Mouse (Mus musculus) embryonic facial prominence, embryonic 12.5 days (tissue): Measurements from ENCODE around the gene Wnt10b. TPM values are rescaled to one million over a fixed set of nuclear protein-coding genes. Genes with fewer than 3 reads are reported as not detected.

Source experiments
- ATAC-seq: fragments of 200-750 bp; cut with Nextera tagmentation; 2 replicates; pipeline ENCODE4 v1.8.0; 2017; ENCODE audit not compliant: insufficient number of reproducible peaks, insufficient read depth, low FRiP score, low TSS enrichment
- H3K27ac ChIP-seq: fragments of 300-500 bp; sonication (generic); 2 replicates; pipeline ENCODE4 v1.5.1; 2016; ENCODE audit warnings: mild to moderate bottlenecking
- H3K27me3 ChIP-seq: fragments of 300-500 bp; sonication (generic); 2 replicates; pipeline ENCODE4 v1.6.1; 2016; ENCODE audit warnings: mild to moderate bottlenecking, moderate library complexity
- H3K36me3 ChIP-seq: fragments of 300-500 bp; sonication (generic); 2 replicates; pipeline ENCODE4 v1.6.1; 2016; ENCODE audit warnings: mild to moderate bottlenecking
- H3K4me1 ChIP-seq: fragments of 300-500 bp; sonication (generic); 2 replicates; pipeline ENCODE4 v1.6.1; 2016
- H3K4me2 ChIP-seq: fragments of 300-500 bp; sonication (generic); replicated peaks from 2 replicates; pipeline ENCODE4 v1.6.1; 2016; ENCODE audit warnings: mild to moderate bottlenecking, moderate library complexity
- H3K4me3 ChIP-seq: fragments of 300-500 bp; sonication (generic); 2 replicates; pipeline ENCODE4 v1.5.1; 2016; ENCODE audit warnings: mild to moderate bottlenecking
- H3K9ac ChIP-seq: fragments of 300-500 bp; sonication (generic); 2 replicates; pipeline ENCODE4 v1.6.1; 2016; ENCODE audit warnings: mild to moderate bottlenecking, moderate library complexity
- H3K9me3 ChIP-seq: fragments of 300-500 bp; sonication (generic); 2 replicates; pipeline ENCODE4 v1.6.1; 2016; ENCODE audit warnings: mild to moderate bottlenecking, moderate library complexity
- WGBS: fragments of 180-500 bp; shearing (Covaris S2); methylation state at CpG from one replicate; pipeline ENCODE4 v1.1.7; 2016; 5-methylcytosine and 5-hydroxymethylcytosine counted together
- polyA plus RNA-seq: library from polyadenylated mRNA; unstranded; fragments of >200 nt; fragmentation: Nextera tagmentation; extraction: Ambion mirVana; gene quantifications from 2 replicates; pipeline ENCODE4 v1.2.1, GENCODE M21; 2016

Wnt10b gene
- polyA plus RNA-seq, 1 experiment from 2014 or later: 1.7 TPM

DNA sequence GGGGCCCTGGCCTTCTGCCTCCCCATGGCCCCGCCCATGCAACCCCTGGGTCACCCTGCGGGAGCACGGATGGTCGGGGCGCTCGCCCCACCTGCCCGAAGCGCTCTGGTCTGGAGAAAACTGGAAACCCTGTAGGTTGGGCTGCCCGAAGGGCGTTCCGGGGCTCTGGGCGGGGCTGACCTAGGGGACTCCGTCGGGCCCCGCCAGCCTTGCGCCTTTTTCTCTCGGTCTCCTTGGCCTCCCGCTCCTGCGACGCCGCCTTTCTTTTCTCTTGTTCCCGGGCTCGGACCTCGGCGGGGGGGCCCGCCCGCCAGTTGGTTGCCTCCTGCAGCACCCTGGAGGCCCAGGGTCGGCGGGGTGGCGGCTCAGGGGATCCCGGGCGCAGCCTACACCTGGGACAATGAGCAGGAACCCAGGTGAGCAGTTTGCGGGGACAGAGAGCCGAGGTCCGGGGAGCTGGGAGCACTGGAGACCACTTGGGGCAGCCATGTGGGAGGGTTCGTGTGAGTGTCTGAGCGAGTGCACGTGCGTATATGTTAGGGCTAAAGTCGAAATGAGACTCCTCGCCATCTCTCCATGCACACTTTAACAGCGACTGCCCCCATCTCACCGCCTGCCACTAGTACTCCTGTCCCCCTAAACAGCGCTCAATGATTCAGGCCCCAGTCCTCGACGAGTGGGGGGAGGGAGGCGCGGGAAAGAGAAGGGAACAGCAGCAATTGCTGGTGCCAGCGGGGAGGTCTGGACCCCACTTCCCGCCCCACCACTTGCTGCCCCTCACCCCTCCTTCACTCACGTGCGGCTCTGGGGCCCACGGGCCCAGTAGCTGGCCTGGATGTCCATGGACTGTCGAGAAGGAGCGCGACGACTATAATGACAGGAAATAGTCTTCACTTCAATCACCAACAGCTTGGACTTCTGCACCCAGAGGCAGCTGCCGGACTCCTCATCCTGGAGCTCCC lies 29.1 kb upstream of the Wnt10b start:
- H3K27ac ChIP-seq: no peak overlapping the region
- WGBS: under 1% methylated on average over 57 of the region's 58 CpGs
- peaks cover 13% of the 10 kb centered on the region for H3K36me3 ChIP-seq
- ATAC-seq: no peak
- peaks cover 86% of the 10 kb centered on the region for H3K27me3 ChIP-seq
- peak overlapping the region; percentile 87 for H3K4me2 ChIP-seq
- H3K9me3 ChIP-seq: no peaks in the 10 kb centered on the region
- peaks cover 31% of the 10 kb centered on the region for H3K4me1 ChIP-seq
- peak overlapping the region; percentile 45 for H3K4me3 ChIP-seq
- peak overlapping the region; percentile 28 for H3K9ac ChIP-seq

DNA sequence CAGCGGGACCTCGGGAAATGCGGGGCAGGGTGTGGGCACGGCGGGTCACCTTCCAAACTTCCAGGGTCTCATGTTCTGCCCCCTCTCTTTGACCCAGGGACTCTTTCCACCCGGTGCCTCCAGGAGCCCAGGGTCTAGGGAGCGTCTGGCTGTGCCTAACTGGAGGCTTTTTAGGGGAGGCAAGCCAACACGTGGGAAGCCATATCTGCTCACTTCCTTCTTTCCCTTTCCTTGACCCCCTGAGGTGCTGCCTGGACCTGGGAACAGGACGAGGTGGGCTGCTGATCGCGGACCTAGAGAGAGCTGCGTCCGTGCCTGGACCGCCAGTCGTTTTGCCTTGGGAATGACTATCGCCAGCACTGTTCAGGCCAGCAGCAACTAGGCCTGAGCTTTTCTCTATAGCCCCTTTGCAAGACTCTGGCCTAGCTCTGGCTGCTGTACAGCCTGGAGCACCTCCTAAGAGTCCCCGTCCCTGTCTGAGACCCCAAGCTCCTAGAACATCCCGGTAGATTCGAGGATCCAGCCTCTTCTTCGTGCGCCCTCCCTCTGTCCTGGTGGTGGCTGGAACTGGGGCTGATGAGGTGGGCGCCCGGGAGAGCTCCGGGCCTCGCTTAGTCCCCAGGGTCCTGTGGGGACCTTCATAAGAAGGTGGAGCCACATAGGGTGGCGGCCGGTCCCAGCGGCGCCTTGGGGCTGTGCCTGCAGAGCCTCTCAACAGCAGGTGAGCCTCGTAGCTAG lies 28.3 kb upstream of the Wnt10b start:
- Histone ChIP-seq H3K27ac (no peak overlapping the region), H3K9ac (no peak overlapping the region), H3K27me3 (peaks cover 94% of the 10 kb centered on the region), H3K36me3 (peaks cover 6% of the 10 kb centered on the region; the same call in 1 of the 2 replicates), H3K9me3 (no peaks in the 10 kb centered on the region), H3K4me1 (peaks cover 31% of the 10 kb centered on the region), H3K4me3 (peak overlapping the region; percentile 45), H3K4me2 (peak overlapping the region; percentile 87)
- ATAC-seq: 0 out of 2 replicates have a peak, but pooled peaks have one; percentile 8
- 5% methylated on average over 30 of the region's 30 CpGs for WGBS

DNA sequence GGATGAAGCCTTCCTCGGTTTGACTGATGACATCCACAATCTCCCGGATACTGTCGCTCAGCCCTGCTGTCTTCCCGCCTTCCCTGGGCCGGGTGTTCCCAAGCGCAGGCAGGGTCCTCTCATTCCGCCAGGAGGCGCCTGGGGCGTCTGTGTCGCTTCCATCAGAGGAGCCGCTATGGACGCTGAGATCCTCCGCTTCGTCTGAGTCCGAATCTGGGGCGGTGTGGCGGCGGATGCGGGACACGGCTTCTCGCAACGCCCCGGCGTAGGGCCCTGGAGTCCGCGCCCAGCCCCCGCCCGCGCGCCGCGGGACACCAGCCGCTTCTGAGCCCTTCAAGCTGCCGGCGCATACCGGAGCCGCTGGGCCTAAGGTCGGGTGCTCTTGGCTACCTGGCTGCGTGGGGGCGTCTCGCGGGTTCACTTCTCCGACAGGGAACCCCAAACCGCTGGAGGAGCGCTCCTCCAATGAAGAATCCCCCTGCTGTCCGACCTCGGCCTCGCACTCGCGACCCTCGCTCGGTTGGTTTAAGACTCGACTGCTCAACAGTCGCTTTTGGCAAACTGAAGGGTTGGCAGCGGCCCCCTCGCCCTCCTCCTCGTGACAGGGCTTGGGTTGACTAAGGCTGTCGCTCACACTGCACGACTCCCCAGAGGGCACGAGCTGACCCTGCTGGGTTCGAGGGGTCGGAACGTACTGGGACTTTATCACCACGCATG lies 27.5 kb upstream of the Wnt10b start:
- H3K27ac ChIP-seq: no peak overlapping the region
- H3K4me1 ChIP-seq: peaks cover 31% of the 10 kb centered on the region
- WGBS: under 1% methylated on average over 64 of the region's 64 CpGs
- H3K9ac ChIP-seq: peak overlapping the region; percentile 55
- peak overlapping the region; percentile 32 for H3K4me3 ChIP-seq
- peaks cover 96% of the 10 kb centered on the region for H3K27me3 ChIP-seq
- peak; percentile 13; the same call in 1 of the 2 replicates for ATAC-seq
- H3K9me3 ChIP-seq: no peaks in the 10 kb centered on the region
- peak overlapping the region; percentile 53 for H3K4me2 ChIP-seq
- H3K36me3 ChIP-seq: no peaks in the 10 kb centered on the region

DNA sequence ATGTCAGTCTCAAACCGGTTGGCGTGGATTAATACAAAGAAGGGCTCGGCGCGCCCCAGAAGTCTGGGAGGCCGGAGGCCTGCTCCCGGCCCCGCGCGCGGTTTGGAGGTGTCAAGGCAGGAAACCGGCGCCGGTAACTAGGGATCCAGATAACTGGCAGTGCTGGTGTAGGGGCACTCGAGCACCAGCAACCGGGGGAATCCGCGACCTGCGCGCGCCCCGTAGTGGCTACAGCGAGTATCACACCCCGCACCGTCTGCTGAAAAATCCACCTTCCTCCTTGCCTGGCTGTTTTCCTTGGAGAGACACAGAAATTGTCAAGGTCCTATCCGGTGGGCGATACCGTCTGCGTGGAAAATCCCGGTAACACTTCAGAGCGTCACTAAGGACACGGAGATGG lies 26.1 kb upstream of the Wnt10b start:
- WGBS: 1% methylated on average over 32 of the region's 32 CpGs
- Histone ChIP-seq H3K9me3 (no peaks in the 10 kb centered on the region), H3K4me1 (peaks cover 31% of the 10 kb centered on the region), H3K27me3 (peaks cover 100% of the 10 kb centered on the region), H3K4me2 (peak overlapping the region; percentile 38), H3K4me3 (no peak overlapping the region; the same call in 1 of the 2 replicates), H3K9ac (no peak overlapping the region), H3K36me3 (no peaks in the 10 kb centered on the region), H3K27ac (no peak overlapping the region)
- ATAC-seq: no peak

DNA sequence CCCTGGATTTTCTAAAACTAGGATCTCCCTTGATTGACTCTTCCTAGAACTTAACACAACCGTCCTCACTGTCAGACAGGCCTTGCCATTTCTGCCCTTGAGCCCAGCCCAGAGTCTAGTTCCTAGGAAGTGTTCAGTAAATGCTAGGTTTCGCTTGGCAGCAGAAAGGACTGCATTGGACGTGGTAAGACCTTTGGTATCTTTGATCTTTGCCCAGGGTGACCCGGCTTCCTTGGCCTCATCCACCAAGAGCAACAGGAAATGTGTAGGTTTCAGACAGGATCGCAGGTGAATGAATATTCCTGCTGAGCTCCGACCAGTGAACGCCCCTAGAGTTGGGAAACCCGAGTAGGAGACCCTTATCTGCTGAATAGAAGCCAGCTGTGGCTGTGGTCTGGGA lies 25.0 kb upstream of the Wnt10b start:
- Histone ChIP-seq H3K4me2 (no peak overlapping the region), H3K4me1 (peaks cover 25% of the 10 kb centered on the region), H3K9ac (no peak overlapping the region), H3K36me3 (no peaks in the 10 kb centered on the region), H3K9me3 (no peaks in the 10 kb centered on the region), H3K4me3 (no peak overlapping the region), H3K27ac (no peak overlapping the region), H3K27me3 (peaks cover 100% of the 10 kb centered on the region)
- no peak for ATAC-seq
- 5% methylated on average over 8 of the region's 8 CpGs for WGBS

DNA sequence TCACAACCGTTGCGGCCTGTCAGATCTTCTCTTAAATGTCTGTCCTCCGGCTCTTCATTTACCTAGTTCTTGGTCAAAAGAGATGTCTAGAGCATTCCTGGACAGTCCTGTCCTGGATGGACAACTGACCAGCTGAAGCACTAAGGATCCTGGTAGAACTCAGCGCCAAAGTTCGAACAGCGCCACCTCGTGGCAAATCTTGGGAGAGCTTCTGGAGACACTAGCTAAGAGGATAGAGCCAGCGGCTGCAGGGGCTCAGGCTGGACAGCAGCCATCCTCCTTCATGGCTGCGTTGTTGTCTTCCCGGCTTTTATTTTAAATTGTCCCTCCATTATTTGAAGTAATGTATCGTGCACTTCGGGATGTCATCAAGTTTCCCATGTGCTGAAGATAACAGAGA lies 21.4 kb upstream of the Wnt10b start:
- Histone ChIP-seq H3K36me3 (no peaks in the 10 kb centered on the region), H3K4me3 (no peak overlapping the region), H3K9ac (no peak overlapping the region), H3K27me3 (peaks cover 100% of the 10 kb centered on the region), H3K9me3 (no peaks in the 10 kb centered on the region), H3K27ac (no peak overlapping the region), H3K4me1 (0 out of 2 replicates have a peak, but pooled peaks cover 4% of the 10 kb centered on the region), H3K4me2 (no peak overlapping the region)
- WGBS: 13% methylated on average over 12 of the region's 12 CpGs
- no peak for ATAC-seq

DNA sequence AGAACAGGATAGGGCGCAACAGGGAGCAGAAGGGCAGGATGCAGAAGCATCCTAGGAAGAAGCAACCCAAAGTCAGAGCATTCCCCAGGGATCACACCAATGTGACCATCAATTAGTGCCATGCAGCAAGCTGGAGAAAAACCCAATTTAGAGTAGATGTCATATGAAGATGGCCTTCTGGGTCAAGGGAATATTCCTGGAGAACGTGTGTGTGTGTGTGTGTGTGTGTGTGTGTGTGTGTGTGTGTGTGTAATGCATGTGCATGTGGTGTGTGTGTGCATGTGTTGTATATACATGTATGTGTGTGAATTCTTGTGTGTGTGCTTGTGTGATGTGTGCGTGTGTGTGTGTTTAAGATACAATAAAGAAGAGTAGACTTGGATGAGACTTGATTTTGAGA lies 21.0 kb upstream of the Wnt10b start:
- Histone ChIP-seq H3K9ac (no peak overlapping the region), H3K4me2 (no peak overlapping the region), H3K27me3 (peaks cover 100% of the 10 kb centered on the region), H3K36me3 (no peaks in the 10 kb centered on the region), H3K27ac (no peak overlapping the region), H3K4me3 (no peak overlapping the region), H3K4me1 (0 out of 2 replicates have a peak, but pooled peaks cover 4% of the 10 kb centered on the region), H3K9me3 (no peaks in the 10 kb centered on the region)
- ATAC-seq: no peak
- 47% methylated on average over 3 of the region's 3 CpGs for WGBS

DNA sequence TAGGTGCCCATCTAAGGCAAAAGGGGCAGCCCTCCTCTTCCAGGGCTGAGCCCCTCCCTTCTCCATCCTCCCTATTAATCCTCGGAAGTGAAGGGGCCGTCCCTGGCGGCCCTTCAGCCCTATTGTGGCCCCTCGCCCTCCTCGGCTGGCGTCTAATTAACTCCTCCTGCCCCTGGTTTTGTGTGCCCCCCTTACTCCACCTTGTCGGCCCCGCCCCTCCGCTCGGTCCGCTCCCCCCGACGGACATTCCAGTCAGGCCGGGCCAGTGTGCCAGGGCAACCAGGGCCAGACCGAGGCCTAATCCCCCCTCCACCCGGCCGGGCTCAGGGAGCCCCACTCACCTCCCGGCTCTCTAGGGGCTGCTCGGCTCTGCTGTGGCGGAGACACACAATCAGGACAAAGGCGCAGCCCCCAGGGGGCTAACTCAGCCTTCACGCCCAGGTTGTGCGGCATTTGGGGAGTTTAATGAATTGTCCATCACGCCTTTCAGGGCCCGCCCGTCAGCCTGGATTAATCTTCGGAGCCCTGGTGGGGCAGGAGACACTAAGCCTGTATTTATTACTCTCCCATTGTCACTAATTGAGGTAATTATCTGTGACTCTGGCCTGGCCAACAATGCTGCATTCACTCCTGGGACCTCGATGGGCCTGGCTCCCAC lies 20.0 kb upstream of the Wnt10b start:
- H3K9ac ChIP-seq: no peak overlapping the region; the same call in 1 of the 2 replicates
- ATAC-seq: peak; percentile 77; the same call in 1 of the 2 replicates

DNA sequence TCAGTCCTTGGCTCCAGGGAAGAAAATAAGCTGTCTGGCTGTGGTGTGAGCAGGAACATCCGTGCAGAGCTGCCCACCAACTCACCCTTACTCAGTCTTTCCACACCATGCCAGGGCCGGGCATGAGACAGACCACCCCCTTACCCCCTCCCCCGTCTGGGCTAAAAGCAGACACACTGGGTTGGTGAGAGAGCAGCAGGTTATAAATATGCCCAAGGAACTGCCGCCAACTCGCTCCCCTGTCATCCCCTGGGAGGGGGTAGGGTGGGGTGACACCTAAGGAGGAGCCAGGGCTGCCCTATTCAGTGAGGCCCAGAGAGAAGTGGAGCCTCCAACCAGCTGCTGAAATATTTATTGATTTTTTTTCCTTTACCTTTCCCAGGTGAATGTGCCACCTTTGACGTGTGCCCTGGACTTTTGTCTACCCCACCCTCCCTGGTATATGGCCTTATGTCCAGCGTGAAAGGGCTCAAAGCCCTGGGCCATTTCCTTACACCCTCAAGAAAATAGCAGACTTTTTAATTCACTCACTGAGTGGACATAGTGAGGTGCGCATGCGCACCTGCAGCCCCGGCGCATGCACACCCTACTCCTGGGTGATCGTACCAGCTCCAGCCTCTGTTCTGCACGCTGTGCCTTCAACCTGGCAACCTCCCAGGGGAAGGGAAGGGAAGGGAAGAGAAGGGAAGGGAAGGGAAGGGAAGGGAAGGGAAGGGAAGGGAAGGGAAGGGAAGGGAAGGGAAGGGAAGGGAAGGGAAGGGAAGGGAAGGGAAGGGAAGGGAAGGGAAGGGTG lies 19.0 kb upstream of the Wnt10b start:
- Histone ChIP-seq H3K4me1 (peaks cover 11% of the 10 kb centered on the region), H3K27me3 (peaks cover 100% of the 10 kb centered on the region), H3K9ac (no peak overlapping the region), H3K27ac (no peak overlapping the region), H3K4me3 (no peak overlapping the region), H3K4me2 (no peak overlapping the region), H3K9me3 (no peaks in the 10 kb centered on the region), H3K36me3 (no peaks in the 10 kb centered on the region)
- ATAC-seq: no peak
- WGBS: 4% methylated on average over 13 of the region's 13 CpGs

More for the DNA sequence above, 20.0 kb upstream of the Wnt10b start:
- H3K9me3 ChIP-seq: no peaks in the 10 kb centered on the region
- WGBS: 1% methylated on average over 28 of the region's 28 CpGs
- H3K36me3 ChIP-seq: no peaks in the 10 kb centered on the region
- H3K27me3 ChIP-seq: peaks cover 100% of the 10 kb centered on the region
- peak overlapping the region; percentile 28; the same call in 1 of the 2 replicates for H3K4me2 ChIP-seq
- 0 out of 2 replicates have a peak, but pooled peaks cover 4% of the 10 kb centered on the region for H3K4me1 ChIP-seq
- H3K4me3 ChIP-seq: 0 out of 2 replicates have a peak overlapping the region, but pooled peaks have one; percentile 2
- no peak overlapping the region for H3K27ac ChIP-seq

DNA sequence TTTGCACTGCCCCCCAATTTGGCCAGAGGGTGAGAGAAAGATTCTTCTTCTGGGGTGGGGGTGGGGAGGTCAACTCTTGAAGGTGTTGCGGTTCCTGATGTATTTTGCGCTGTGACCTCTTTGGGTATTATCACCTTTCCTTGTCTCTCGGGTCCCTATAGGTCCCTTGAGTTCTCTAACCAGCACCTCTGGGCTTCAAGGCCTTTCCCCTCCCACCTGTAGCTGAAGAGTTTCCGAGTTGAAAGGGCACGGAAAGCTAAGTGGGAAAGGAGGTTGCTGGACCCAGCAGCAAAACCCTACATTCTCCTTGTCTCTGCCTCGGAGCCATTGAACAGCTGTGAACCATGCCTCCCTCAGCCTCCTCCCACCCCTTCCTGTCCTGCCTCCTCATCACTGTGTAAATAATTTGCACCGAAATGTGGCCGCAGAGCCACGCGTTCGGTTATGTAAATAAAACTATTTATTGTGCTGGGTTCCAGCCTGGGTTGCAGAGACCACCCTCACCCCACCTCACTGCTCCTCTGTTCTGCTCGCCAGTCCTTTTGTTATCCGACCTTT lies 15.3 kb upstream of the Wnt10b start:
- Histone ChIP-seq H3K9me3 (no peaks in the 10 kb centered on the region), H3K4me3 (peak overlapping the region; percentile 30; the same call in 1 of the 2 replicates), H3K9ac (no peak overlapping the region), H3K36me3 (no peaks in the 10 kb centered on the region), H3K4me1 (peaks cover 24% of the 10 kb centered on the region), H3K4me2 (peak overlapping the region; percentile 45; the same call in 1 of the 2 replicates), H3K27ac (no peak overlapping the region), H3K27me3 (peaks cover 100% of the 10 kb centered on the region)
- WGBS: 5% methylated on average over 13 of the region's 13 CpGs
- no peak for ATAC-seq
